Mouse (Mus musculus) cerebellum, adult 8-10 months (tissue): Measurements from ENCODE around the gene Fam78b.
A peak's percentile ranks its signal among the peaks of the same experiment; 100 is the strongest.

ENCODE experiments used
- DNase-seq: peaks from one replicate; pipeline ENCODE4 v3.0.0; 2022

Fam78b gene

GRCm38 (mm10) chr1:167034435-167034834 is 33.2 kb downstream of the Fam78b start:
- DNase-seq: no peak

- no peak for DNase-seq
Measured at GRCm38 (mm10) chr1:167042558-167042957, 41.3 kb downstream of the Fam78b start.

DNA sequence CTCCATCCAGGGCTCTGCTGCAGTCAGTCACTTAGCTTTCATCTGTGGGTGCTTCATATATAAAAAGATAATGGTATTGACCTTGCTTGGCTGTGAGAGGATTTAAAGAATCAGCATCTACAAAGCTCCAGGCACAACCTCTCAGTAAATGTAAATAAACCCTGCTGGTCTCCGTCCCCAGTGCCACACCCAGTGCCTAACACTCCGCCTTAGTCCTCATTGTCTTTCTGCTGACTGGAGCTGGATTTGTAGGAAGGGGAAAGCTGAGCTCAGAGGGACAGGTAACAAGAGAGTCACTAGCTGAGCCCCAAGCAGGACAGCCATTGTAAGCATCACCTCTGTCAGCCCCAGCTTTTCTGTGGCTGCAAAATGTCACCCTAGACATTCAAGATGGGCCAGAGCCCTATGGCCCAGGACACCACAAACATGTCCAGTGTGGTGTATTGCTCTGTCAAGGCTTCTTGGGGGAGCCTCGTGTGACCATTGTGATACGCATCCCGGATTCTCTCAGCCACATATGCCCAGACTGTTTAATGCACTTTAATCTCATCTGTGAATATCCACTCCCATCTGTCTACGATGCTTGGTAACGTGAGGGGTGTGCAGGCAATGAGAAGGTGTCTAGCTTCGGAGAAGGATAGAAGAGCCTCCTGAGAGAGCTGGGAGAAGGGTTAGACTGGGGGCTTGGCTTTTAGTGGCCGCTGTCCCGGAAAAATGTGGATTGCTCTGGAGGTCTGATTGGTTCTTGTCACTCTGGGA is 45.1 kb downstream of the Fam78b start:
- DNase-seq: no peak

DNA sequence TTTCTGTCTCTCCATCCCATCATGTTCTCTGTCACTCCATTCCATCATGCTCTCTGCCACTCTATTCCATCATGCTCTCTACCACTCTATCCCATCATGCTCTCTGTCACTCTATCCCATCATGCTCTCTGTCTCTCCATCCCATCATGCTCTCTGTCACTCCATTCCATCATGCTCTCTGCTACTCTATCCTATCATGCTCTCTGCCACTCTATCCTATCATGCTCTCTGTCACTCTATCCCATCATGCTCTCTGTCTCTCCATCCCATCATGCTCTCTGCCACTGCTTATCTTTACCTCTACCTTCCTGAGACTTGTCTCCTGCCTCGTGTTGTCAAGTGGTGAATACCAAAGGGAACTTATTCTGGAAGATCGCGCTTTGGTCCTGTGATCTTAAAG is 49.6 kb downstream of the Fam78b start:
- no peak for DNase-seq

DNA sequence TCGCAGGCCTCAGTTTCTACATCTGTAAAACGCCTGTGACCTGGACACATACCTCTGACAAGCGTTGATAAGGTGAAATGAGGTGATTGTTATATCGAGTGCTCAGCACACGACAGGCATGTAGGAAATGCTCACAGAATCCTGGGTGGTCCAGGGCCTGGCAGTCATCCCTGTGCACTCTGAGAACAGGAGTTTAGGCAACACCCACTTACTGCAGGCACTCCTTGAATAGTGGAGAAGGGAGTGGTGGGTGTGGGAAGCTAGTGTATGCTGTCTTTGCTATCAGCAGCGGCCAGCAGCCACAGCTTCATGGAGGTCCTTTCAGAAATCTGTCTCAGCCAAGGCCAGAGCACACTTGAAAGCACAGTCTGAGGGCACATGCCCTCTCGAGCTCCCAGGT is 52.8 kb downstream of the Fam78b start:
- no peak for DNase-seq

DNA sequence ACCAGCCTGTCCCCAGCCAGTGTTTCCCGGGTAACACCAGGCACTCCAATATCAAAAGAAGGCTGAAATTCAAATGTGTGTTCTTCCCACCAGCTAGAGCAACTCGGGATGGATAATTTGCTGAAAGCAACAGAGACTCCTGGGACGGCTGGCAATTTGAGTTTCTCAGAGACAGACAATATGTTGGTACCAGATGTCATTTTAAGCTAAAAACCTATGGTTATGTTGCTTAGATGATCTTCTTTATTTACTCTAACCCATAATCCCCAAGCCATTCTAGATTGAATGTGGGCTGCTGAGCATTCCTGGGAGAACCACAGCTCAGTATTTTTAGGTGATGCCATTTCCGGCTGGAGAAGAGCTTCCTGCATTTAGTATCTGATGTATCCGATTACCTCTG is 56.3 kb downstream of the Fam78b start:
- no peak for DNase-seq

DNA sequence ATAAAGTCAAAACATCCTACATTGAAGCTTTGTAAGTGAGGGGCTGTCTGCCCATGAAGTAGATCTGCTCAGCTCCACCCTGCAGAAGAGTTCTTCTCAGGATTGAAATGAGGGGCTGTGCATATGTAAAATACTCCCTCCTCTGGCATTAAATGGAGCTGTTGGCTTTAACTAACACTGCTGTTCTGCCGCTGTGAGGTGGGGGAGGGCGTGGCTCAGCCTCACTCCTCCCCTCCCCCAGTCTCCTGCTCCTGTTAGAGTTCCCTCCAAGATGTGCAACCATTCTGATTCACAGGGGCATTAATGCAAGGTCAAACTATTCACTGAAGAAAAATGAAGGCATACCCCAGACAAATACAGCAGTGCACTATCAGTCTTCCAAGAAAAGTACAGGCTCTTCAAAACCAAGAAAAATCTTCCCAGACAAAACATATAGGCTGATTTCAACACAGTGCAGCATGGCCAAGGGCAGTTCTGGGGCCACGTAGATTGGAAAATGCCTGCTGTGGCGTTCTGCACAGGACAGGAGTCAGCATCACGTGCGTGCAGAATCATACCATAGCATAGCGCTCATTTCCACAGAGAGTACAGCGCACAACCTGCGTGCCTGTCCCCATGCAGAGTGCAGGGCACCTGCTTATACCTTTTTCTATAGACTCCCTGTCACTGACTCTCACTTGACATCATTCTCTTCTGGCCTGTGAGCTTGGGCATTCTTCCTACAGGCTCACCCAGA is 58.5 kb downstream of the Fam78b start:
- DNase-seq: no peak

DNA sequence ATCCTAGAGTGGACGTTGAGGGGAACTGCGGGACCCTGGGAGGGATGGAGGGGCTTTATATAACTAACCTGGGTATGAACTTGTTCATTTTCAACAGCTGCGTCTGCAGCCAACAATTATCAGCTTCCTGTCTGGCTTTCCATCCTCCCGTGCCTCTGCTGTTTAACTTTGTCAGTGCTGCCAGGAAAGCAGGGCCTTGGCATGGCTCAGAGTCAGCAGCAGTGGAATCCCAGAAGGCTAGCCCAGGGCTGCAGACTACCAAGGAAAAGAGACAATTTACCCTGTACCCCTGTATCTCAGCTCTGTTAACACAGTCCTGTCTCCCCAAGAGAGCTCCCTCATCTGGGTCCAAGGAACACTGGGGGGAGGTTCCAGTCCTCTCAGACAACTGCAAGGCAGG is 62.8 kb downstream of the Fam78b start:
- DNase-seq: no peak

GRCm38 (mm10) chr1:167065541-167065940 is 64.3 kb downstream of the Fam78b start:
- no peak for DNase-seq

- DNase-seq: no peak
Measured at GRCm38 (mm10) chr1:167065986-167066385, 64.8 kb downstream of the Fam78b start.

GRCm38 (mm10) chr1:167066933-167067341 is 65.7 kb downstream of the Fam78b start:
- DNase-seq: peak; percentile 61

DNA sequence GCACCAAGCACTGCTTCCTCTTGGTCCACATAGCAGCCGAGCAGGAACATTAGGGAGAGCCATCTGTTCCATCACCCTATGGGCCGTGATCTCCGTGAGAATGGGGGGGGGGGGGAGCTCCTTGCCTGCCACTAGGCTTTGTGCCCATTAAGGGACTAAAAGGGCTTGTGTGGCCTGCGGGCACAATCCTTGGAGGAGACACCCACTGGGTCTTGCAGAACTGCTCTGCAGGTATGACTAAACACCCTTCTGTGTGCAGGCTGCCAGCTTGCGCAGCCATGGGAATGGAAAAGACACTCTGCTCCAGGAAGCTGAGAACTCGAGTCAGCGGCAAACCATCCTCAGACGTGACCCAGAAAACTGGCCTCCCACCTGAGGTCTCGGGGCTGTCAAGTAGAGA is 68.5 kb downstream of the Fam78b start:
- peak; percentile 65 for DNase-seq

- peak; percentile 44 for DNase-seq
Measured at GRCm38 (mm10) chr1:167070306-167070705, 69.1 kb downstream of the Fam78b start.

DNA sequence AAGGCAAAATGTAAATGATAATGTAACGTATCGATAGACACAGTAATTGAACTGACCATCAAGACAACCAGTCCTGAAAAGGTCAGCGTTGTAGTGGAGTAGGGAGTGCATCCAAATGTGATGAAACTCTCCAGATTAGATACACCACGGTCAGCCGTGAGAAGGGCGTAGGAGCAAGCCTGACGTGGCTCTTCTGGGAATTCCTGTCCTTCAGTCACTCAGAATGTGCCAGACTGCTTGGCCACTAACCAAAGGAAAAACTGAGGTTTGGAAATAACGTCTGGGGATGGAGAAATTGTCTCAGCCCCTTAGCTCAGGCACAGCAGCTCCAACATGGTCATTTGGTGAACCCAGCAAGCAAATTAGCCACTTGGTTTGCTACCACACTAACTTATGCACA is 74.5 kb downstream of the Fam78b start:
- DNase-seq: no peak

DNA sequence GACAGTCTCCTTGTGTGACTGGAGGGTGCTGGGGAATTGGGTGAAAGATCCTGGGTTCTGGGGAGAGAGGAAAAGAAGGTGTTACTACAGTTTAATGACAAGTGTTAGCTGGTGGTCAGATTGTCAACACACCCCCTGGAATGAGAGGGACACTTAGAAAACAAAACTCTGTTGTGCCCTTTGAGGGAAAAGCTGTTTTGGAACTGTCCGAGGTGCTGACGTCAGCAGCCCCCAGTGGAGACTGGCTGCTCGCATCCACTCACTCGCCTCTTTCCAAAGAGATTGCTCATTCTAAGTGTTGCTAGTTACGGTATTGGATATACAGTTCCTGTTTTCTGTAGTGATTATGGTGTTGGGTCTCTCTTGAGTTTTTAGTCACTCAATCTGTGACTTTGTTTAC is 78.3 kb downstream of the Fam78b start:
- DNase-seq: no peak

DNA sequence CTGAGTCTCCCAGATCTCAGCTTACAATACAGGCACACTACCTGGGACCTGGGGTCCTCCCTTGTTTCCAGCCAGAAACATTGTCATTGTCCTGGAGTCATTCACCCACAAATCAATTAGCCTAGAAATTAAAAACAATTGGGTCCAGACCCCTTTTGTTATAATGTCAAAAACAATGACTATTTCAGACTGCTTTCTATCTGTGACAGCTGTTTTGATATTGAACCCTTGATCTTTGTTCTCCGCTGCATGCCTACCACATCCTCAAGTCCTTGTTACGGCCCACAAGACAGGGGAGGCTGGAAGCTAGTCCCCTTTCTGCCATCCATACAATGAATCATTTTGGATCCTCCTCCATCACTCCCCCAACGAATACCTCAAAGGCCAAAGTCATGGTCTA is 80.7 kb downstream of the Fam78b start:
- no peak for DNase-seq

DNA sequence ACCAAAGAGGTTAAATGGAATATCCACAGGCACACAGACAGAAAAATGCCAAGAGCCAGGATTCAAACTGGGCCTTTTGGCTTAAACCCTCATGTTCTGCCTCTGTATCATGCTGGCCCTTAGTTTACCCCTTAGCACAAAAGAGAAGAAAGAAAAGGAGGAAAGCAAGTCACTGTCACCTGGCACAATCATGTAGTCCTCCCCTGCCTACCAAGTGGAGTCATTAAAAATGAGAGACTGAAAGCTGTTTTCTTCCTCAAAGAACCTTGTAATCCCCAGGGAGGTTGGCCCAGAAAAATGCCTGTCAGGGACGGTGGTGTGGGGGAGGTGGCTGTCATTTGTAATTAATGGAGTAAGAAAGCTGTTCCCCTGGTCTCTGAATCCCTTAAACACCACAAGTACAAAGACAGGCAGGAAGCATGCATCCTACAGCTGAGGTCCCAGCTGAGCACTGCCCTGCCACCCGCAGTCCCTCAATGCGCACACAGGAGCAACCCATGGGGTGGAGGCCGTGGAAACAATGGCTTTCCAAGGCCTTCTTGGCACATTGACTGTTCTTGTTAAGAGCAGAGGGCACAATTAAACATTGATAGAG is 81.4 kb downstream of the Fam78b start:
- DNase-seq: no peak

- DNase-seq: no peak
Measured at GRCm38 (mm10) chr1:167083181-167083580, 82.0 kb downstream of the Fam78b start.

- no peak for DNase-seq
Measured at GRCm38 (mm10) chr1:167084330-167084729, 83.1 kb downstream of the Fam78b start.

DNA sequence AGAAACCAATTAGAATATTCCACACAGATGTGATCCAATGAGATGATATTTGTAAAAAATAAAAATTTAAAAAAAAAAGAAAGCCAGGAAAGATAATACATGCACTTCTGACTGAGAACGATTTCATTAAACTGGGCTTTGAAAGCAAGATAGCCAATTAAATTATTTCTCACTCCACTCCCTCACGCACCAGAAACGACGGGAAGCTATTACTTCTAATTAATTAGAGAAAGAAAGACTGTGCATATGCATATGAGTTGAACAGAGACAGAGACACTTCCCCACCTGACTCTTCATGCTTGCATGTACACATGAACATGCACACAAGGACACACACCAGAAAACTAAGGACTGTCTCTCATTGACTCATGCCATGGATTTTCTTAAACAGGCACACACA is 84.2 kb downstream of the Fam78b start:
- no peak for DNase-seq

GRCm38 (mm10) chr1:167090466-167090865 is 89.2 kb downstream of the Fam78b start:
- DNase-seq: no peak

- no peak for DNase-seq
Measured at GRCm38 (mm10) chr1:167093551-167093950, 92.3 kb downstream of the Fam78b start.

DNA sequence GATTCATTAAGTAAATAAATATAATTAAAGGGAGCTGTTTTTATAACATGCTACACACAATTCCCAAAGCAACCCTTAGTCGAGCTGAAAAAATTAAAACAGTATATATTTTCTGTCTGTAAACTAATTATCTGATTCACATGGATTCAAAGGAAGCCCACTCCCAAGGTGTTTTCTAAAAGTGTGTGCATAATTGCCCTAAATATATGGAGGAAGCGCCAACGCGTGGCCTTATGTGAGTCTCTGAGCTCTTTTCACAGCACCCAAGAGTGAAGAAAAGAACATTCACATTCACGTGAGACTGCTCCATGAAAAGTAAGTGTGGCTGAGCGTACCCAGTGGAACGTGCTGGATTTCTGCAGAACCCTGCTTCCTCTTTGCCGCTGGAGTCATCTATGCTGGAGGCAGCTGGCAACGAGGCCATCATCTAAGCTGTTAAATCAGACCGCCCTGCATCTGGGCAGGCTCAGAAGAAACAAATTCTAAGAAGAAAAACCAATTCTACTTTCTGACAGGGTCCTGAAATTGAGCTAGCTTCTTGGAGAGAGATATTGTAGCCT is 93.5 kb downstream of the Fam78b start:
- DNase-seq: no peak

- peak; percentile 71 for DNase-seq
Measured at GRCm38 (mm10) chr1:167098741-167099140, 97.5 kb downstream of the Fam78b start.
